In the genomic region with DNA sequence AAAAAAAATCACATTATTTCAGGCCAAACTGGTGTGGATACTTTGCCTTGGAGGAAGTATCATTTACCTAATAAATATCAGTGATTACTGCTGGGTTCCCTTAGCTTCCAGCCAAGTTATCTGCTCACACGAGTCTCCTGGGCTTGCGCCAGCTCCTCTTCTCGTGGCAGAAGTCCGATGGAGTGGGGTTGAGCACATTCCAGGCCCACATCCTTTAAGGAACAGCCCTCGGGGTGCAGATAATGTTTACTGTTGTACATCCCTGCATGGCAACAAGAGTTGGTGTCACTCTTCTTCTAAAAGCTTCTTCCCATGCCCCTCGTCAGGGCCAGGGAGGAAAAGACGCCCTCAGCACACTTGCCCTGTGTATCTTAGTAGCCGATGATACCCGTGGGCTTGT, we compare ENCODE assay signal across 18 mouse cellular contexts. TPM values are rescaled to one million over a fixed set of nuclear protein-coding genes. Genes with fewer than 3 reads are reported as not detected.
DNase-seq lines count a peak whose midpoint lies in the region.
"Had no signal": no experiment of that assay in that cellular context is flagged by ENCODE, and none has a peak within 500 bp of the region (broad histone marks: within the 10 kb centered on the region; RNA-seq: fewer than 3 reads in every experiment).

No protein-coding gene starts in this region.

- DNase-seq in gastrocnemius, adult 18-20 months (ENCODE audit: low spot score) = peak; percentile 29
- no peak for DNase-seq in gastrocnemius, adult 8-10 months (ENCODE audit: low spot score in 2 of 2)
- peak; percentile 3 for DNase-seq in lung, postnatal 14 days
- DNase-seq in lung, postnatal 25 days (ENCODE audit: low spot score) = no peak
- peak; percentile 34 for DNase-seq in gastrocnemius, postnatal 10 days
- DNase-seq in skeletal muscle tissue, adult 2 months (ENCODE audit: low read depth, low spot score) = peak; percentile 36
- no peak for DNase-seq in left cerebral cortex, adult 8-10 months (ENCODE audit: low spot score in 2 of 2)
- DNase-seq: adrenal gland, postnatal 14 days; cerebellum, adult 11-12 months; cerebellum, adult 9-11 months; forebrain, postnatal 0 days; heart, postnatal 4 days; kidney, adult 9 months; kidney, postnatal 10 days; layer of hippocampus, adult 9-11 months; thymus, postnatal 14 days had no signal

RNA-seq across cellular contexts. Expression of a gene that starts 39.9 kb away (rescaled TPM):
- under 1 TPM; 0.24 to 0.27 TPM for total RNA-seq in gastrocnemius, adult 18-20 months (2021)
- under 1 TPM; 0.07 to 0.16 (median 0.12) TPM for total RNA-seq in gastrocnemius, adult 8-10 months (2022)
- total RNA-seq in gastrocnemius, postnatal 10 days (2021) = under 1 TPM; 0.33 to 0.77 TPM
- 10 to 100 TPM in 1 of 4 experiments, 1 to 10 TPM in 3; 8.2 to 11.6 (median 9.0) TPM for total RNA-seq in left cerebral cortex, adult 8-10 months (2022)
- total RNA-seq: liver, adult 2 months; MEL had no signal

Comparison
In these comparisons a context has a peak if more than half of its experiments do, and no peak if none do; other contexts are left out.
1. DNase-seq: peak in gastrocnemius, adult 18-20 months (single experiment), lung, postnatal 14 days (single experiment), gastrocnemius, postnatal 10 days (single experiment) and skeletal muscle tissue, adult 2 months (single experiment); none in gastrocnemius, adult 8-10 months (0 of 2), lung, postnatal 25 days (single experiment) and left cerebral cortex, adult 8-10 months (0 of 2).
2. RNA of a gene that starts 39.9 kb away (total RNA-seq): 8.2 to 11.6 TPM in left cerebral cortex, adult 8-10 months; 0.33 to 0.77 TPM in gastrocnemius, postnatal 10 days, 0.24 to 0.27 TPM in gastrocnemius, adult 18-20 months and 0.07 to 0.16 TPM in gastrocnemius, adult 8-10 months; every median in the first group is over 4 times any median in the second.